Mouse (Mus musculus): ENCODE data around the gene Catsperd. TPM values are rescaled to one million over a fixed set of nuclear protein-coding genes. Genes with fewer than 3 reads are reported as not detected.

Catsperd gene
- 1 to 10 TPM; 1.5 to 2.4 TPM for total RNA-seq (2021)
- long read RNA-seq, experiment 1, partial matches to known transcripts: 2 of 3 reads
- long read RNA-seq, experiment 1, other reads (novel, unspliced or antisense): 1 of 3 reads
- long read RNA-seq, experiment 2: 0 reads

DNA sequence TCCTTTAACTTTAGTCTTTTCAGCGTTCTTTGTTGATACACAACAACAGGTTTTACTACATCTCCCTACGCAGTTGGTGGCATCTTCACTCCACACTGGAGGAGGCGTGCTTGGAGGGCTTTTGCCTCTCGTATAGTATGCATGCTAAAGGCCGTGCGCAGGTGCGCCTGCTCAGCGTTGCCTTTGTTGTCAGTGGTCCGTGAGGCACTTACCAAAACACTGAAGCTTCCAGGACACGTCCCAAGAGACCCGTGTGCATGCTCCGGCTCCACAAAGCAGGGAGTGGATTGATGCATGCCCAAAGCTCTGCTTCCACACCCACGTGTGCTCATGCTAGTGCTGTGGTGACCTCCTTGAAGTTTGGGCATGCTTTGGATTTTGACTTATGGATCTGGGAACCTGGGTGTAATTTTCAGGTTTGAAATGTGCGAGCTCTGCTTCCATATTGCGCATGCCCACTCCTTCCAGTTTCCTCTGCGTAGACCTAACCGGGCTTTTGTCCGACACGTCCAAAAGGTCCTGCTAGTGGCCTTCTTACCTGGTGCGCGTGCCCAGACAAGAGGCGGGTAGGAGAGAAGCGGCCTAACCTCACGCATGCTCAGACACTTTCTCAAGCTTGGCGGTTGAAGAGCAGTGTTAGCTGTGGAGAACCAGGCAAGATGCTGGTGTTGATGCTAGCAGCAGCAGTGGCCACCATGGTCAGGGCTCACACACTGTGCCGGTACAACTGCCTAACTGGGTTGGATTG, at the start of gene Catsperd:
Gene Catsperd (plus strand): TSS at position 614 of the 748 bp plus-strand sequence.
- peak; percentile 49 to 52 for DNase-seq

DNA sequence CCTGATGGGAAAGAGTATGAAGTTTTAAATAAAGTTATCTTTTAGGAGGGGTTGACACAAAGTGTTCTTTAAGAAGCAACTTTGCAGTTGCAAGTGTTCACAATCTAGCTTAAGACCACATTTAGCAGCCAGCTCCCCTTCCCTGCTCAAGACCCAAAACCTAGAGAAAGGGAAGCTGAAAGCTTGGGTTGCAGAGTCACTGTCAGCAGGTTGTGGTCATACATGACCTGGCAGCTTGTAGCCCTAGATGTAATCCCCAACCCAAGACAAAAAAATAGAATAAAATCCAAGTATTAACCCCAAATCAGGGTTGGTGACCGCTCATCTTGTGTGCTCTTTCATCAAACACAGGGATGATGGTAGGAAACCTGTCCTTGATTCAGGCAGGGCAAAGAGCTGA, 44.9 kb upstream of the Catsperd start:
- DNase-seq: no peak

DNA sequence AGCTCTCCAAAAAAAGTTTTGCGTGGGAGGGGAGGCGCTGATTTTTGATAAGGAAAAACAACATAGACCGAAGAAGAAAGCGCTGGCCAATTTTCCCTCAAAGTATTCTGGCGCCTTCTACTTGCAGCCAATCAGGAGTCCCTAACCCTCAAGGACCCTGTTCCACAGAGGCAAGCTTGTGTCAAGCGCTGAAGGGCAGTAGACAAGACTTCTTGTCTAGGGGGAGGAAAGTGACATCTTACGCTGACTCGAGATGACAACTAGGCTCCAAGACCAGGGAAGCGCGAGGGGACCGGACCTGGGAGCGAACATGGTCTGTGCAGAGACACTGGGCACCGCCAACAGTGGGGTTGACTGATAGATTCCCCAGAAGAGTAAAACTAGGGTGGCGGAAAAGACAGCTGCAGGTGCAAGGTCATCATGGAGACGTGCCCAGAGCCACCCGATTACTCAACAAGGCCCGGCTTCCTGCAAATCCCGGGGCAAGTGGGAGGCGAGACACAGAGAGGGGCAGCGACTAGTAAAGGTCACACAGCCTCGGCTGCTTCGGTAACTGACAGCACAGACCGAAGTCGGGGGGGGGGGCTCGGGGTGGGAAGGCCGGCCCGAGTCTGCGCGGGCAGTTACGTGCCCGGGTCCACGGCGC, 44.2 kb upstream of the Catsperd start:
- peak; percentile 60 to 65 for DNase-seq

DNA sequence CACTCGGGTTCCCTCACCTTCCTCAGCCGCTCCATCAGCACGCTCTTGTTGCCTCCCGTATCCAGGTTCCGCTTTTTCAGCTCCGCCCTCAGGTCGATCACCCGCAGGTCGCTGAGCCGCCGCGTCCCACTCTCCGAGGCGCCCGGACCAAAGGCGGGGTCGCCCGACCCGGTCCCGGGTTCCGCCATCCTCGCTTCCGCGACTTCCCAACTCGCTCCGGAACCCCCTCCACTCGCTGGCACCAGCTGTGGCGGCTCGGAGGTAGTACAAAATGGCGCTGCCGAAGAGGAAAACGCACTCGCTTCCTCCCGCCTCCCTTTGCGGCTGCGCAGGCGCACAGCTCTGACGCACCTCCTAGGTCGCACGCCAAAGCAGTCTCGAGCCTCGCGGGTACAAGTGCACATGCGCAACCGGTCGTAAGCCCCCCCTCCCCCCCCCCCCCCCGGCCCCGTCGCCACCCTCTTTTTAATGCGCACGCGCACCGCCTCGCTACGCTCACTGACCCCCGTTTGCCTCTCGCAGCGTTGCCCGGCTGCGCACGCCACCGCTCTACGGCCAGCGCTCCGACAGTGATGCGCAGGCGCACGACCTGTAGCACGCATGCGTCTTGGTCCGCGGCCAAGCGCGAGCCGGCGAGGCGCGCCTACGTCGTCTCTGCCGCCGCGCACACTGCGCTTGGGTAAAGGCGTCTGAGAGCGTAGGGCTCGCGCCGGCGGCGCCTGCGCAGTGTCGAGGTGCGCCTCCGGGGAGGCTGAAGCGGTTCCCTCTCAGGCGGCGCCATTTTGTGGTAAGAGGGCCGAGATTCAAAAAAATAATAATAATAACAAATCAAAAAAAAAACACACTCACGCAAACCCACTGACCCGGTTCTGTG, 43.4 kb upstream of the Catsperd start, which contains the start of the genes Safb2 and Safb:
Gene Safb2 (minus strand): TSS at position 329 of the 874 bp plus-strand sequence.
Gene Safb (plus strand): TSS at position 569 of the 874 bp plus-strand sequence.
- DNase-seq: peak; percentile 99 to 100

DNA sequence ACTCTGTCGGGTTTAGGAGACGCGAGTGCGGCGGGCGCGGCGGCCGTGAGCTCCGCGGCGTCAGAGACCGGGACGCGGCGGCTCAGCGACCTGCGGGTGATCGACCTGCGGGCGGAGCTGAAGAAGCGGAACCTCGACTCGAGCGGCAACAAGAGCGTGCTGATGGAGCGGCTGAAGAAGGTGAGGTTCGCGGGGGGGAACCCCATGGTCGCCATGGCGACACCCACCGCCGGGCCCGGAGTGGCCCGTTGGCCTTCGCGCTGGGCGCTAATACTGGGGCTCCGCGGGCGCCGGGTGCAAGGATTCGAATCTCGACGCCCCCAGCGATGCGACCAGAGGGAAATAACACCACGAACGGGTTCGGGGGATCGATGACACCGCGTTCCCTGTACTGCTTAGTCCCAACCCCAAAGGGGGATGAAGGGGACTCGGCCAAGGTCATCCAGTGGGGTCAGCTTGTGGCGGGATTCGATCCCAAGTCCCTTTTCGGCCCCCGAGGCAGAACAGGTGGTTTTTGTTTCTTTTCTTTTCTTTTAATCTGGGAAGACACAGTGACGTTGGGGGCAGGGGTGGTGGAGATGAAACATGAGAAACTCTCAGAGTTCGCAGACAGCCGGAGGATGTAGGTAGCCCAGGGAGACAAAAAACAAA, 42.6 kb upstream of the Catsperd start:
- DNase-seq: peak; percentile 52 to 63

DNA sequence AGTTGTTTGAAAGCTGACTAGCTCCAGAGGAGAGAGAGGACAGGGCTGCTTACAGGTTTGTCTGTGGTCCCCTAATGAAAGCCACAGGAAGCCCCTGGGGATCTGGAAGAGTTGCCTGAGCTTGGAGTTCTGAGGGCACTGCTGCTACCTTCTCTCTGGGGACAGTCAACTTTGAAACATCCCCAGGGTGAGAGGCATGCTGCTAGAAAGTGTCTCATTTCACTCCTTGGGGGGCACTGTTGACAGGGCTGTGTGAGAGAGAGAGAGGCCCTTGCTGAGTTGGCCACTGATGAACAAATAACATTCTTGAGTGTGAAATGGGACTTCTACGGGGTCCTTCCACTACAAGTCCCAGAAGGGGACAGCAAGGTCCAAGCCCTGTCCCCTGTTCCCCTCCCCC, 40.2 kb upstream of the Catsperd start:
- no peak for DNase-seq

DNA sequence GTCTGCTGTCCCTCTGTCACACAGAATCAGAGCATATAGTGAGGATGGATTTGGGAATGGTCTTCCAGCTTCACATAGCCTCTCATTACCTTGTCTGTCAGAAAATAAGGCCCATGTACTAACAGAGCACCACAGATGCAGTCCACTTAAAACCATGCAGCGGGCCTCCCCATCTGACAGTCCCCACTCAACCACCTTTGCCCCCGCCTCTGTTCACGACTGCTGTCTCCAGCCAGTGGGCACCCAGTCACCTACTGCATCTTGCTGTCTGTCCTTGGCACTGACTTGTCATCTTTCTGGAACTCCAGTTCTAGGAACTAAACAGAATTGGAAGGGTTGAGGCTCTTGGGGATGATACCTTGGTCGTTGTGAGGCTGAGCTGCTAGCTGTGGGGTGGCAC, 39.0 kb upstream of the Catsperd start:
- peak in 1 of 2 experiments; percentile 32 for DNase-seq

DNA sequence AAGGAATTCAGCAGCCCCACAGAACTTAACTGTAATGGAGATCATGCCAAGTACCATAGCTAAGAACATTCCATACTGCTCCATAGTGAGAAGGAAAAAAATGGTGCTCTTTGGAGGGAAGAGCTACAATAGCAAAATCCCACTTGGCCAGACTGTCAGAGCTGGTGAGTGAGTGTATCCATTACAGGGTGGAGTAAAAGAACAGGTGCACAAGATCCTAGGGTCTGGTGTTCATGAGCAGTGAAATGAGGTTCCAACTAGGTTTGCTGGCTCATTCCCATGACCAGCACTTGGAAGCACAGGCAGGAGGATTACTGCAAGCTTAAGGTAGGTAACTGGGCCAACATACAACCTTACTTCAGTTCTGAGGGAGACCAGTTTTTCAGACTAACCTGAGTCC, 35.4 kb upstream of the Catsperd start:
- DNase-seq: no peak

DNA sequence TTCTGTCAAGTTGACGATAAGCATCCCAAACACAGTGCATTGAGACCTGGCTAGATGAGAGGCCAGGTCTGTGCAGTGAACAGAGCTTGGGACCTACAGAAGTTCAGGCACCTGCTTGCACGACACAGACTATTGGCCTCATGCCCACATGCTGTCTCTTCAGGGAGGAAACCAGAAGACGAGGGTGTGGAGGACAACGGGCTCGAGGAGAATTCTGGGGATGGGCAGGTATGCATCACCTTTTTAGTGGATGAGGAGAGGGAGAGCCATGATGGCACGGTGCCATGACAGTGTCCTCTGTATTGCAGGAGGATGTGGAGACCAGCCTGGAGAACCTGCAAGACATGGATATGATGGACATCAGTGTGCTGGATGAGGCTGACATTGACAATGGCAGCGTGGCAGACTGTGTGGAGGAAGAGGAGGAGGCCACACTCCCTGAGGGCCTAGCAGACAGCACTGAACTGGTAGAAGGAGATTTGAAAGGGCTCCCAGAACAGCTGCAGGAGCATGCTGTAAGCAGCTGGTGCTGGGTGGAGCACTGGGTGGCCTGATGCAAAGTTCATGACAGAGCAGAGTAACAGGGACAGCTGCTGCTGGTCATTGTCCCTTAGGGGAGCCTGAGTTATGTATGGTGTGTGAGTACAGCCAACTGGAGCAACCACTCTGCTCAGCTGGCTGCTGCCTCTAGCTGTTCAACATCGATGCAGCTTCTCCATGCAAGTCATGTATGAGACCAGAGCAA, 34.2 kb upstream of the Catsperd start:
- DNase-seq: no peak

DNA sequence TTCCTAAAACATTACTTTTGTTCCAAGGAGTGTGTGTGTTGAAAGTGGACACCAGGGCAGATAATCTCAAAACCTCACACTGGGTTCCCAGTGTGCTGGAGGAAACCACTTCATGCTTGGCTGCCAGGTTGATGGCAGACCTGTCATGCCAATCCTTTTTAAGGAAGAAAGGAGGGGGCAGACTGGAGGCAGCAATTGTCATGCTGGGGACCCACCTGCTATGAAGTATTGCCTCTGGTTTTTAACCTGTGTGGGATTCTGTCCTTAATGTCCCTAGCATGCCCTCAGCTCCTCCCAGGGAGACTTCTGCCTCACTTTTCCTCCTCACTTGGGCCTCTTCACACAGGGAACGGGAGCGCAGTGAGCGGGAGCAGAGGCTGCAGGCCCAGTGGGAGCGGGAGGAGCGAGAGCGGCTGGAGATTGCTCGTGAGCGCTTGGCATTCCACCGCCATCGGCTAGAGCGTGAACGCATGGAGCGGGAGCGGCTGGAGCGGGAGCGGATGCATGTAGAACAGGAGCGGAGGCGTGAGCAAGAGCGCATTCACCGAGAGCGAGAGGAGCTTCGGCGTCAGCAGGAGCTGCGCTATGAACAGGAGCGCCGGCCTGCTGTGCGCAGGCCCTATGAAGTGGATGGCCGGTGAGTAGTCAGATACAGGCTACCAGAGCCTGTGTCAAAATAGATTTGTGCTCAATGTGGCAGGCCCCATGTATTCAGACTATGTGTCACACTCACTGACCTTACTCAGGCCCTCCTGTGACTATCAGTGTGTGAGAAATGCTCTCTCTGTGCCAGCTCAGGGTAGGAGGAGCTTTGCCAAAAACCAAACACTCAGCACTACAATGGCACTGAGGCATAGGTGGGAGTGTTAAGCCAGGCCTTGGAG, 24.5 kb upstream of the Catsperd start:
- DNase-seq: peak in 1 of 2 experiments; percentile 40

DNA sequence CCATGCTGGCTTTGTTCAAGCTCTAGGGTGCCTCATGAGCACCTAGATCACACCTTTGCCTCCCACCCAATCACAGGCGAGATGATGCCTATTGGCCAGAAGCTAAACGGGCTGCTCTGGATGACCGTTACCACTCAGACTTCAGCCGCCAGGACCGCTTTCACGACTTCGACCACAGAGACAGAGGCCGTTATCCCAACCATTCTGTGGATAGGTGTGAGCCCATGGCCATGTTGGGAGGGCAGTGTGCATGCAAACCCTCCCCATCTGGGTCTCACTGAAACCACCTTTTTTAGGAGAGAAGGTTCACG, 23.9 kb upstream of the Catsperd start:
- no peak for DNase-seq

DNA sequence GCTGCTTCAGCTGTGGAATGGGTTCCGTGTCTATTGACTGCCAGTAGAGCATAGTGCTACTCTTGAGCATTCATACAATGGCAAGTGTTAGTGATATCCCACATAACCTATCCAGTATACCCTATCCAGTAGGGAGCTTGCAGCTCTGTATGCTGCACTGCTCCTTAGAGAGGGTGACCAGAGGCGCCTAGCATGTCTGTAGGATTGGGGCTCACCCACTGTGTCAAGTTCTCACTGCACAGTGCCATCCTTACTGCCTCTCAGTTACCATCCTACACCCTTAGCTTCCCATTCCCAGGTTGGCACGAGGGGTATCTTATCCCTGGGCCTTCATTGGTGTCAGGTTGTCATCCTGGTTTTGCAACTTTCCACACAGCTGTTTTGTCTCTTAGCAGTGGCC, 23.5 kb upstream of the Catsperd start:
- DNase-seq: no peak

DNA sequence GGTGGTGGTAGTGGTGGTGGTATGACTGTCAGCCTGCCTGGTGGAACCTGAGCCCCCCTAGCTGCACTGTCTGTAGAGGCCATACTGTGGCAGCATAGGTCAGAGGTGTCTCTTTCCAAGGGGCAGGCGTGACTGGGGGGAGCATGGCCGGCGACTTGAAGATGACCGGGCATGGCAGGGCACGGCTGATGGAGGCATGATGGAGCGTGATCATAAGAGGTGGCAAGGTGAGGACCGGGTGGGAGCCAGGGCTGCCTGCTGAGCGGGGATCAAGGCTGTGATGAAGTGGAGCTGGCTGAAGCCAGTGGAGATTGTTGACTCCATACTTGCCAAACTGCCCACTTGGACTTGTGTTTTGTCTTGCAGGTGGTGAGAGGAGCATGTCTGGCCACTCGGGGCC, 22.5 kb upstream of the Catsperd start:
- no peak for DNase-seq

DNA sequence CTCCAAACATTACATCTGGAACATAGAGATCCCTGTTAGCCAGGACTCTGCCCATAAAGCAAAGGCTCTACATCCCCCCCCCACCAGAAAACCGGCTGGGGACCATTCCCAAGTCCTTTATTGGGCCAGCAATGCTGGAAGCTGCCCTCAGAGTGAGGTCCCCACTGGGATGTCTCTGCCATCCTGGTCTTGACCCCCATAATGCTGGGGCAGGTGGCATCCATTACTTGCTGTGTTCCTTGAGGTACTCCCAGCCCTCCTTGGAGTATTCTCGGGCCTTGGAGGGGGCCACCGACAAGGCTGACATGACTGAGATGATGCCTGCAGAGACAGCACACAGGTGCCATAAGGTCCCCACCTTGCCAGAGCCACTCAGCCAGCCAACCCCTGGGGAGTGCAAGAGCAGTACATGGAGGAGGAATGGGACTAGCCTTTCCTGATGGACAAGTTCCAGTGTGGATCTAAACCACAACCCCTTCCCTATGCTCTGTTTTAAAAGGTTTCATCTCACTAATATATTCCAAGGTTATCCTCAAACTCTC, 20.4 kb upstream of the Catsperd start:
- no peak for DNase-seq

DNA sequence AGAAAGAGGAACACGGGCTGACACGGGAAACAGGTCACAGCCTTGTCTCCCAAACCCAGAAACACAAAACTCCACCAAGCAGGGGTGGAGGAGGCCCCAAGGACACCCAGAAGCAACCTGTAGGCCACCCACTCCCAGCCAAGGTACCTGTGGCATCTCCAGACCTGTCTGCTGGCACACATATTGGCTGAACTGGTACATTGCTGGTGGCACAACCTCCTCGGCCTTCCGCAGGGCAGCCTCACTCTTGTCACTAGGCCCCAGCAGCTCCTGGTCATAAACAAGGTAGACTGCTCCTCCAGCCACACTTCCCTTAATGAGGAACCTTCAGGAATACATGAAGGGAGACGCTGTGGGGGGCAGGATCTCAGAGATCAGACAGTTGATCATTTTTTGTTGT, 19.2 kb upstream of the Catsperd start:
- DNase-seq: no peak

DNA sequence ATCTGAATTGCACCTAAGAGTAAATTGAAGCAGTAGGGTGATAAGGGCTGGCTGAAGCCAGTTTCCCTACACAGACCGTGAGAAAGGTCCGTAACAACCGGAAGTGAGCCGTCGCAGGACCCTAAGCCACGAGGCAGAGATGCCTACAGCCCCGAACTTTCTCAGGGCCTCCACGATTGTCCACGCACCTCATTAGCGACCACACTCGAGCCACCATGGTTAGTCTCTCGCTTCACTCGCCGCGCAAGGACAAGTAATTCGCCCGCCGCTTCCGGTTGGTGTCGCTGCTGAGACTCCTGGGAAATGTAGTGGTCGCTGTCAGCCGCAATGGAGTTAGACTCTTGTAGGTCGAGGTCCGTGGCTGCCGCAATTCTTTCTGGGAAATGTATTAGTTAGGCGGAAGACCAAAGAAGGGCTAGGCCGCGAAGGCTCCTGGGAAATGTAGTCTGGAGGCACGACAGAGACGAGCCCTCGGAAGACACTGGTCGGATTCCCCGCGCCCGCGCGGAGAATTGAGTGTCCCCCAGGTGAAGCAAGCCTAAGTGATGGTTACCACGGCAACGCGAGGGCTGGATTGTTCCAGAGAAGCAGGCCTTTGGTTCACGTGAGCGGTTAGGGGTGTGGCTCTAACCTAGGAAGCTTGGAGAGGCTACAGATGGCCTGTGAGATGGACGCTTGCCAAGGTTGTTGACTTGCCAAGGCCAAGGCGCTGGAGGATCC, 18.3 kb upstream of the Catsperd start, which contains the start of gene 2410015M20Rik:
Gene 2410015M20Rik (minus strand): TSS at position 320 of the 720 bp plus-strand sequence.
- DNase-seq: peak; percentile 93 to 94

DNA sequence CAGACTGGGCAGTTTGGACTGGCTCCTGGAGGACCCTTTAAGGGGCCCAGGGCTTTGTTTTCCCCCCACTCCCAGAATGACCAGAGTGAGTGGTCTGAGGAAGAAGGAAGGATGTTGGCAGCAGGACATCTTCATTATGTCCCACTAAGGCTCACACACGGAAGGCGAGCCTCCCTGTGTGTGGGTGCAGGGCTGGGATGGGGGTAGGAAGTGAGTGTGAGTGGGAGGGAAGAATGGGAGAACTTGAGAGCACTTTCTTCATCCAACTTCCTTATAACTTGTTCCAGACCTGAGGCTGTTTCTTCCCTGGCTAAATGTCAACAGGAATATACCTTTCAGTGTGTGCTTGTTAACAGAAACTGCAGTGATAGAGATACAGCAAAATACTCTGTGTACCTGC, 16.6 kb upstream of the Catsperd start:
- no peak for DNase-seq

DNA sequence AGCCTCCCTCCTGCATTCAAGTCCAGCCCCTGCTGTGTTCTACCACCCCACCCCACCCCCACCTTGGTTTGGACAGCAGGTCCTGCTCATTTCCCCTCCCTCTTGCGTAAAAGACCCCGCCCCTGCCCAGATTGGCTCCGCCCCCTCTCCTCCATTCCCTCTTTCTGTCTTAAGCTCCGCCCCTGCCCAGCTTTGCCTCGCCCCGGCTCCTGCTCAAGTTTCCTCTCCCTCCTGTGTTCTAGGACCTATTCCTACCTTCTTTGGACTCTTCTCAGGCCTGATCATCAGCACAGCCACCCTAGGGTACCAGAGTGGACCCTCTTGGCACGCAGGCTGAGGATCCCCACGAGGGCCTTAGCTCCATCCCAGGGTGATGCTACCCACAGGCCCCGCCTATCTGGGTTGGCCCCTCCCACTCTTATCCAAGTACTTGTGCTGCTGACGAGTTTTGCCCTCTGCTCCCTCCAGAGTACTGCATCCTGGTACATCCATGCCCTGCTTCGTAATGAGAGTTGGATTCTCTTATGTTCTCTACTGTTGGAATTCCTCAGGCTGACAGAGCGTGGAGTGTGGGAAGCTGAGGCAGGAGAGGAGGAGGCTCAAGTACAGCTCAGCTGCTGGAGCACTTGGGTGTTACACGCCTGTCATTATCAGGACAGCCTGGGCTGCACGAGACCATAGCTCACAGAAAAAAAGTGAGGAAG, 15.9 kb upstream of the Catsperd start:
- peak in 1 of 2 experiments; percentile 72 for DNase-seq

All from adrenal gland, postnatal 36 days (tissue).